Mouse (Mus musculus): ENCODE measurements around the gene Ptpn14. TPM values are rescaled to one million over a fixed set of nuclear protein-coding genes. Genes with fewer than 3 reads are reported as not detected.
A peak's percentile ranks its signal among the peaks of the same experiment; 100 is the strongest.

Ptpn14 gene
- polyA plus RNA-seq, 1 experiment from 2014 or later = 1.5 TPM

DNA sequence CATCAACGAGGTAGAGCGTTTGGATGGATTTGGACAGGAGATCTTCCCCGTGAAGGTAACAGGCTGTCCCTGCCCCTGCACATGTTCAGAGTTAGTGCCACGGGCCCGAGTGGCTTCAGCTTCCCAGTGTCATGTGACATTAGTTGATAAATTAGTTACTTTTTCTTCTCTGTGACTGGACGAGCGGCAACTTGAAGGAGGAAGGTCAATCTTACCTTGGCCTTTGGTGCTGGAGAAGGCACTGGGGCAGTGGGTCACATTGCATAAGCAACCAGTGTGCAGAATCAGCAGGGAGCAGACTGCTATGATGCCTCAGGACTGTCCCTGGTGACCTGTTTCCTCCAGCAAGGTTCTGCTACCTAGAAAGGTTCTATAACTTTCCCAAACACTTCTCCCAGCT, 105.3 kb downstream of the Ptpn14 start:
- Histone ChIP-seq H3K27me3 (replicated peaks; ENCODE audit: control insufficient read depth, insufficient read depth, low read length) (no peaks in the 10 kb centered on the region), H3K9ac (ENCODE audit: low read depth, low read length) (no peak overlapping the region)
- 78% methylated on average over 7 of the region's 7 CpGs for WGBS

DNA sequence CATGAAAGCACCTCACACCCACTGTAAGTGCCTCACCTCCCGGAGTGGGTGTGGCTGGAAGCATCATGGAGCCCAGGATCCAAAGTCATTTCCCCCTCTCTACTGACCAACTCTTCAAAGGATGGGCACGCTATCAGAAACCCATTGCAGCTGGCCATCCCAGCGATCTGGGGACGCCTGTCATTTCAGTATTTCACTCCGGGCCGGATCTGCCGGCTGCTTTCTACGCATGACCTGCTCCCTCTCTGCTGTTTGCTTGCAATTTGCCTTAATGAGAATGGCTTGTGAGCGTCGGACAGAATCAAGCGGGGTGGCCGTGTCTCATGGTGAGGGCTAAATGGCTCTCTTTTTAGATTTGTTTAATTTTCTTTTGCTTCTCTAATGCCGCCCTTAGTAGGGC, 106.1 kb downstream of the Ptpn14 start:
- Histone ChIP-seq H3K9ac (ENCODE audit: low read depth, low read length) (no peak overlapping the region), H3K4me3 (ENCODE audit: low read depth, low read length) (no peak overlapping the region), H3K36me3 (ENCODE audit: control insufficient read depth, insufficient read depth) (peaks cover 7% of the 10 kb centered on the region), H3K27me3 (replicated peaks; ENCODE audit: control insufficient read depth, insufficient read depth, low read length) (no peaks in the 10 kb centered on the region), H3K4me1 (replicated peaks; ENCODE audit: control insufficient read depth, insufficient read depth, low read length) (peaks cover 5% of the 10 kb centered on the region; the same call in 1 of the 2 replicates), H3K4me2 (replicated peaks; ENCODE audit: low read depth) (no peak overlapping the region), H3K27ac (ENCODE audit: low read depth, low read length) (no peak overlapping the region), H3K9me3 (ENCODE audit: control insufficient read depth) (no peaks in the 10 kb centered on the region)
- 84% methylated on average over 13 of the region's 13 CpGs for WGBS
- ATAC-seq = no peak
- no peak for TF ChIP-seq CTCF (IDR thresholded peaks at IDR 0.05; ENCODE audit: low read depth)

More for the DNA sequence above, 105.3 kb downstream of the Ptpn14 start:
- TF ChIP-seq CTCF (IDR thresholded peaks at IDR 0.05; ENCODE audit: low read depth) = no peak
- no peak overlapping the region for H3K27ac ChIP-seq (ENCODE audit: low read depth, low read length)
- no peak for ATAC-seq
- H3K4me2 ChIP-seq (replicated peaks; ENCODE audit: low read depth) = no peak overlapping the region
- peaks cover 5% of the 10 kb centered on the region; the same call in 1 of the 2 replicates for H3K4me1 ChIP-seq (replicated peaks; ENCODE audit: control insufficient read depth, insufficient read depth, low read length)
- peaks cover 7% of the 10 kb centered on the region; the same call in 1 of the 2 replicates for H3K36me3 ChIP-seq (ENCODE audit: control insufficient read depth, insufficient read depth)
- H3K4me3 ChIP-seq (ENCODE audit: low read depth, low read length) = no peak overlapping the region
- H3K9me3 ChIP-seq (ENCODE audit: control insufficient read depth) = no peaks in the 10 kb centered on the region

DNA sequence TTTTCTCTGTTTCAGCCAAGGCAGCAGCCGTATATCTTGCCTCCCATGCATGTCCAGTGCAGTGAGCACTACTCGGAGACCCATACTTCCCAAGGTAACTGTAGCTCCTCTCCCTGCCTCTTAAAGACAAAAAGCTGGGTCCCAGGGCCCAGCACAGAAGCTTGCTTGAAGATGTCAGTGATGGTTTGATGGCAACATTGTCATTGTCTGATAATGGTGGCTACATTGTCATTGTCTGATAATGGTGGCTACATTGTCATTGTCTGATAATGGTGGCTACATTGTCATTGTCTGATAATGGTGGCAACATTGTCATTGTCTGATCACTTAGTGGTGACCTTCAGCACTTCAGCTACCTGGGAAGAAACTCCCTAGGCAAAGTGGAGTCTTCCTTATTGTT, 118.3 kb downstream of the Ptpn14 start:
- Histone ChIP-seq H3K36me3 (ENCODE audit: control insufficient read depth, insufficient read depth) (peaks cover 24% of the 10 kb centered on the region; the same call in 1 of the 2 replicates), H3K4me1 (replicated peaks; ENCODE audit: control insufficient read depth, insufficient read depth, low read length) (no peaks in the 10 kb centered on the region), H3K9ac (ENCODE audit: low read depth, low read length) (no peak overlapping the region), H3K27me3 (replicated peaks; ENCODE audit: control insufficient read depth, insufficient read depth, low read length) (no peaks in the 10 kb centered on the region), H3K4me3 (ENCODE audit: low read depth, low read length) (no peak overlapping the region), H3K9me3 (ENCODE audit: control insufficient read depth) (no peaks in the 10 kb centered on the region), H3K4me2 (replicated peaks; ENCODE audit: low read depth) (no peak overlapping the region), H3K27ac (ENCODE audit: low read depth, low read length) (no peak overlapping the region)
- 96% methylated on average over 2 of the region's 2 CpGs for WGBS
- no peak for TF ChIP-seq CTCF (IDR thresholded peaks at IDR 0.05; ENCODE audit: low read depth)
- no peak for ATAC-seq

DNA sequence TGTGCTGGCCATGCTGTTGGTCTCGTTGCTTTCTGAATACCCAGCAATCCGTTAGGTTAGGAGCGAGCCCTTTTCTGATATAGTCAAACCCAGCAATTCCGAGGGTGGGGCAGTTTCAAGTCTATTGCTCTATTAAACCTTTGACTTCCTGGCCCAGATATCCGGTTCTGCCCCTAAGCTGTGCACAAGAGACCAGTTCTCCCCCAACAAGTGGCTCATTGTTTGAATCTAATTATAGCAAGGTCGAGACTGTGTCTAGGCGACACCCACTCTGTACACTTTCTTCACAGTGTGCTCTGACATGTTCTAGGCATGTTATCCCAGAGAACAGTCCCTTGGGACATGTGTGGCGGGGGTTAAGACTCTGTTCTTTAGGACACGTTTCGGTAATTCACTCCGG, 121.5 kb downstream of the Ptpn14 start:
- no peaks in the 10 kb centered on the region for H3K27me3 ChIP-seq (replicated peaks; ENCODE audit: control insufficient read depth, insufficient read depth, low read length)
- TF ChIP-seq CTCF (IDR thresholded peaks at IDR 0.05; ENCODE audit: low read depth) = no peak
- 57% methylated on average over 11 of the region's 11 CpGs for WGBS
- H3K9me3 ChIP-seq (ENCODE audit: control insufficient read depth) = no peaks in the 10 kb centered on the region
- H3K9ac ChIP-seq (ENCODE audit: low read depth, low read length) = no peak overlapping the region
- no peak overlapping the region for H3K4me3 ChIP-seq (ENCODE audit: low read depth, low read length)
- H3K4me1 ChIP-seq (replicated peaks; ENCODE audit: control insufficient read depth, insufficient read depth, low read length) = no peaks in the 10 kb centered on the region
- peaks cover 16% of the 10 kb centered on the region; the same call in 1 of the 2 replicates for H3K36me3 ChIP-seq (ENCODE audit: control insufficient read depth, insufficient read depth)
- no peak overlapping the region for H3K27ac ChIP-seq (ENCODE audit: low read depth, low read length)
- no peak overlapping the region for H3K4me2 ChIP-seq (replicated peaks; ENCODE audit: low read depth)
- peak; percentile 41 for ATAC-seq

DNA sequence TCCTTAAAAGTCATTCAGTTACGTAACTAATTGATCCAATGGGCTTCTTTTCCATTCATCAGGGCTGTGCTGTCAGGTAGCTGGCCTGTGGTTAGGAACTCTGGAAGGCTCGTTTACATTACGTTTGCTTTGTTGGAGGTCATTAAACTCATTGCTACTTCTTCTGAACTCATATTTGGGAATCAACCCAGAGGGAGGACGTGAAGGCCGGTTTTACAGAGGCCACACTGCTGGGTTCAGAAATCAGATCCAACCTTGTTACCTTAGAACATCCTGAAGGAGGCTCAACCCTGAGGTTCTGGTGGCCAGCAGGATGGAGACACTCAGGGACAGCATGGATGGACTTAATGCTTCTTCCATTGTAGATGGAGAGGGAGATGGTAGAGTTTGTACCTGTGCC, 124.0 kb downstream of the Ptpn14 start:
- 69% methylated on average over 5 of the region's 5 CpGs for WGBS
- ATAC-seq = no peak
- no peaks in the 10 kb centered on the region for H3K9me3 ChIP-seq (ENCODE audit: control insufficient read depth)
- no peak for TF ChIP-seq CTCF (IDR thresholded peaks at IDR 0.05; ENCODE audit: low read depth)
- no peak overlapping the region for H3K9ac ChIP-seq (ENCODE audit: low read depth, low read length)
- H3K4me2 ChIP-seq (replicated peaks; ENCODE audit: low read depth) = no peak overlapping the region
- H3K36me3 ChIP-seq (ENCODE audit: control insufficient read depth, insufficient read depth) = peaks cover 12% of the 10 kb centered on the region; the same call in 1 of the 2 replicates
- no peak overlapping the region for H3K27ac ChIP-seq (ENCODE audit: low read depth, low read length)
- no peaks in the 10 kb centered on the region for H3K27me3 ChIP-seq (replicated peaks; ENCODE audit: control insufficient read depth, insufficient read depth, low read length)
- H3K4me3 ChIP-seq (ENCODE audit: low read depth, low read length) = no peak overlapping the region
- H3K4me1 ChIP-seq (replicated peaks; ENCODE audit: control insufficient read depth, insufficient read depth, low read length) = no peaks in the 10 kb centered on the region

DNA sequence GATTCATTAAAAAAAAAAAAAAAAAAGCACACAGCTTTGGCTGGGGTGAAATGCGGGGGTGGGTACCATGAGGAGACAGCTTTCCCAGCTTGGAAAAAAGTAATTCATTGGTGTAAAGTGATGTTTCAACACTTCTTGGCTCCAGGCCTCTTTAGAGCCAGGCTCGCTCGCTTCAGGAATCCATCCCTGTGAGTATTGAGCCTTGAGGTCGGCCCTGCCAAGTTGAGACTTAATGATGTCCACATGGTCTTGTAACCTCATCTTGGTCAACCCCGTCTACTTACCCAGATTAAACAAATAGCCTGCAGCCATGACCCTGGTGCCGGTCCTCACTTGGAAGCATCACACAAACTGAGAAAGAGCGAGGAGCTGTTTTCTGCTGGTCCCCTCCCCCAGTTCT, 124.4 kb downstream of the Ptpn14 start:
- no peaks in the 10 kb centered on the region for H3K27me3 ChIP-seq (replicated peaks; ENCODE audit: control insufficient read depth, insufficient read depth, low read length)
- H3K27ac ChIP-seq (ENCODE audit: low read depth, low read length) = no peak overlapping the region
- no peak for TF ChIP-seq CTCF (IDR thresholded peaks at IDR 0.05; ENCODE audit: low read depth)
- 83% methylated on average over 7 of the region's 7 CpGs for WGBS
- no peak for ATAC-seq
- H3K36me3 ChIP-seq (ENCODE audit: control insufficient read depth, insufficient read depth) = peaks cover 8% of the 10 kb centered on the region; the same call in 1 of the 2 replicates
- no peak overlapping the region for H3K9ac ChIP-seq (ENCODE audit: low read depth, low read length)
- no peaks in the 10 kb centered on the region for H3K9me3 ChIP-seq (ENCODE audit: control insufficient read depth)
- no peak overlapping the region for H3K4me3 ChIP-seq (ENCODE audit: low read depth, low read length)
- no peak overlapping the region for H3K4me2 ChIP-seq (replicated peaks; ENCODE audit: low read depth)
- no peaks in the 10 kb centered on the region for H3K4me1 ChIP-seq (replicated peaks; ENCODE audit: control insufficient read depth, insufficient read depth, low read length)

DNA sequence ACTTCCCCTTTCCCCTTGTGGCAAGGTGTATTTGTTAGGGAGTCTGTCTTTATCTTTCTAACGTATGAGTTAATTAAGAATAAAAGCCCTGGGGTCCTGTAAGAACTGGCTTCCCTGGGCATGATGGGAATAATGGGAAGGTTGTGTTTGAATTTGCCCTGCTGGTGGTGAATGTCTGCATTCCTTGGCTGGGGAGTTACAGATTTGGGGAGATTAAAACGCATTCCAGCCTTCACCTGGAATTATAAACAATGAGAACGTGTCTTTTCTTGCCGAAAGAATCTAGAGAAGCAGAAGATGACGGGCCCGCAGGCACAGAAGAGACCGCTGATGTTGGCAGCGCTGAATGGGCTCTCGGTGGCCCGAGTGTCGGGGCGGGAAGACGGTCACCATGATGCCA, 126.6 kb downstream of the Ptpn14 start:
- no peak for TF ChIP-seq CTCF (IDR thresholded peaks at IDR 0.05; ENCODE audit: low read depth)
- no peak overlapping the region for H3K9ac ChIP-seq (ENCODE audit: low read depth, low read length)
- no peaks in the 10 kb centered on the region for H3K27me3 ChIP-seq (replicated peaks; ENCODE audit: control insufficient read depth, insufficient read depth, low read length)
- no peak overlapping the region for H3K27ac ChIP-seq (ENCODE audit: low read depth, low read length)
- no peak for ATAC-seq
- H3K4me3 ChIP-seq (ENCODE audit: low read depth, low read length) = no peak overlapping the region
- peaks cover 8% of the 10 kb centered on the region; the same call in 1 of the 2 replicates for H3K36me3 ChIP-seq (ENCODE audit: control insufficient read depth, insufficient read depth)
- H3K4me1 ChIP-seq (replicated peaks; ENCODE audit: control insufficient read depth, insufficient read depth, low read length) = no peaks in the 10 kb centered on the region
- WGBS = 81% methylated on average over 13 of the region's 13 CpGs
- H3K9me3 ChIP-seq (ENCODE audit: control insufficient read depth) = no peaks in the 10 kb centered on the region
- H3K4me2 ChIP-seq (replicated peaks; ENCODE audit: low read depth) = no peak overlapping the region
